In genomic region chr6:37880586-37880985, GRCm38 (mm10) we compare ENCODE assay signal across 25 mouse cellular contexts.
"Had no signal": no experiment of that assay in that cellular context is flagged by ENCODE, and none has a peak within 500 bp of the region (broad histone marks: within the 10 kb centered on the region; RNA-seq: fewer than 3 reads in every experiment).

No protein-coding gene starts in this region.

- H3K9ac ChIP-seq: forebrain, postnatal 0 days; heart, embryonic 13.5 days; heart, embryonic 15.5 days; hindbrain, embryonic 13.5 days; hindbrain, embryonic 15.5 days; kidney, embryonic 15.5 days; limb, embryonic 13.5 days; limb, embryonic 15.5 days; liver, embryonic 13.5 days; liver, embryonic 15.5 days had no signal

- DNase-seq: forebrain, postnatal 0 days; gastrocnemius, postnatal 14 days; gastrocnemius, postnatal 36 days; heart, adult 11 months; heart, adult 2 months; heart, postnatal 14 days; heart, postnatal 36 days; kidney, adult 18-20 months; kidney, postnatal 14 days; layer of hippocampus, adult 9-11 months; layer of hippocampus, postnatal 36 days; left cerebral cortex, postnatal 4 days; liver, embryonic 13.5 days had no signal

- H3K27ac ChIP-seq: heart, adult 2 months; heart, embryonic 13.5 days; heart, embryonic 15.5 days; hindbrain, embryonic 13.5 days; hindbrain, embryonic 15.5 days; hindbrain, postnatal 0 days; kidney, embryonic 15.5 days; limb, embryonic 13.5 days; limb, embryonic 15.5 days; liver, embryonic 13.5 days; liver, embryonic 15.5 days had no signal

- ATAC-seq: forebrain, postnatal 0 days; hindbrain, postnatal 0 days; intestine, embryonic 16.5 days had no signal

- H3K4me3 ChIP-seq: heart, adult 2 months; heart, embryonic 13.5 days; heart, embryonic 15.5 days; hindbrain, embryonic 13.5 days; hindbrain, embryonic 15.5 days; kidney, embryonic 15.5 days; limb, embryonic 13.5 days; limb, embryonic 15.5 days; liver, embryonic 13.5 days; liver, embryonic 15.5 days had no signal

- H3K27me3 ChIP-seq: heart, embryonic 13.5 days; heart, embryonic 15.5 days; hindbrain, embryonic 13.5 days; hindbrain, embryonic 15.5 days; kidney, embryonic 15.5 days; limb, embryonic 13.5 days; limb, embryonic 15.5 days; liver, embryonic 13.5 days; liver, embryonic 15.5 days had no signal

- H3K4me2 ChIP-seq: heart, embryonic 11.5 days; heart, embryonic 13.5 days; heart, embryonic 15.5 days; hindbrain, embryonic 13.5 days; hindbrain, embryonic 15.5 days; kidney, embryonic 15.5 days; limb, embryonic 13.5 days; limb, embryonic 15.5 days; liver, embryonic 11.5 days; liver, embryonic 13.5 days; liver, embryonic 15.5 days had no signal

- H3K4me1 ChIP-seq: heart, embryonic 15.5 days; hindbrain, embryonic 13.5 days; hindbrain, embryonic 15.5 days; kidney, embryonic 15.5 days; limb, embryonic 13.5 days; limb, embryonic 15.5 days; liver, embryonic 13.5 days; liver, embryonic 15.5 days had no signal
